Mouse (Mus musculus): Measurements from ENCODE around the gene Aldh1a3. TPM values are rescaled to one million over a fixed set of nuclear protein-coding genes. Genes with fewer than 3 reads are reported as not detected.
A peak's percentile ranks its signal among the peaks of the same experiment; 100 is the strongest.

Gene Aldh1a3
- polyA plus RNA-seq, 1 experiment from 2014 or later: 27.8 TPM

DNA sequence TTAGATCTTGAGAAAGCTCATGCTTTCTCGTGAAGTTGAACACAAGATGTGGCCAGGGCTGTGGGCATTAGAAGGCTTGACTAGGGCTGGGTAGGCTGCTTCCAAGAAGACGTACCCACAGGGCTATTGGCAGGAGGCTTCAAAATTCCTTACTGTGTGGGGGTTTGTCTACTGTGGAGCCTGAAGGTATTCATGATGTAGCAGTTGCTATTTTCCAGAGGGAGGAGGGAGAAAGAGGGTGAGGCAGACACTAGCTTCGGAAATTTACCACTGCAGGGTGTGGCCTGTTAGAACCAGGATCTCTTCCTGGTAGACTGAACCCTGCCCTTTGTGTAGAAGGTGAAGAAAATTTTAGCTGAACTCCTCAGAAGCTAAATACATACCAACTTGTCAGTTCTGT lies 19.5 kb upstream of the Aldh1a3 start:
- H3K9ac ChIP-seq: no peak overlapping the region
- H3K27me3 ChIP-seq: no peaks in the 10 kb centered on the region
- no peaks in the 10 kb centered on the region for H3K9me3 ChIP-seq (replicated peaks)
- 55% methylated on average over 3 of the region's 3 CpGs for WGBS
- no peak overlapping the region for H3K4me2 ChIP-seq (replicated peaks)
- H3K36me3 ChIP-seq: no peaks in the 10 kb centered on the region
- H3K4me1 ChIP-seq: peaks cover 50% of the 10 kb centered on the region
- no peak overlapping the region for H3K27ac ChIP-seq (replicated peaks)
- no peak for ATAC-seq (ENCODE audit: insufficient number of reproducible peaks, low FRiP score, low TSS enrichment, low read depth)
- no peak overlapping the region for H3K4me3 ChIP-seq (replicated peaks)

GRCm38 (mm10) chr7:66445117-66445905 lies 18.0 kb upstream of the Aldh1a3 start:
- Histone ChIP-seq H3K27me3 (no peaks in the 10 kb centered on the region), H3K4me2 (replicated peaks) (no peak overlapping the region), H3K4me1 (peaks cover 39% of the 10 kb centered on the region), H3K9me3 (replicated peaks) (no peaks in the 10 kb centered on the region), H3K9ac (no peak overlapping the region), H3K27ac (replicated peaks) (no peak overlapping the region), H3K4me3 (replicated peaks) (no peak overlapping the region), H3K36me3 (no peaks in the 10 kb centered on the region)
- 29% methylated on average over 11 of the region's 11 CpGs for WGBS
- no peak for ATAC-seq (ENCODE audit: insufficient number of reproducible peaks, low FRiP score, low TSS enrichment, low read depth)

GRCm38 (mm10) chr7:66444706-66445105 lies 17.4 kb upstream of the Aldh1a3 start:
- Histone ChIP-seq H3K4me3 (replicated peaks) (no peak overlapping the region), H3K9me3 (replicated peaks) (no peaks in the 10 kb centered on the region), H3K4me1 (peaks cover 38% of the 10 kb centered on the region), H3K27me3 (no peaks in the 10 kb centered on the region), H3K36me3 (no peaks in the 10 kb centered on the region), H3K4me2 (replicated peaks) (no peak overlapping the region), H3K27ac (replicated peaks) (no peak overlapping the region), H3K9ac (no peak overlapping the region)
- 48% methylated on average over 5 of the region's 5 CpGs for WGBS
- ATAC-seq (ENCODE audit: insufficient number of reproducible peaks, low FRiP score, low TSS enrichment, low read depth): no peak

GRCm38 (mm10) chr7:66442501-66443369 lies 15.4 kb upstream of the Aldh1a3 start:
- Histone ChIP-seq H3K4me1 (peaks cover 38% of the 10 kb centered on the region), H3K36me3 (no peaks in the 10 kb centered on the region), H3K4me2 (replicated peaks) (no peak overlapping the region), H3K27ac (replicated peaks) (peak overlapping the region; percentile 79), H3K4me3 (replicated peaks) (no peak overlapping the region), H3K9me3 (replicated peaks) (no peaks in the 10 kb centered on the region), H3K9ac (no peak overlapping the region), H3K27me3 (no peaks in the 10 kb centered on the region)
- 34% methylated on average over 15 of the region's 15 CpGs for WGBS
- ATAC-seq (ENCODE audit: insufficient number of reproducible peaks, low FRiP score, low TSS enrichment, low read depth): peak; percentile 88

DNA sequence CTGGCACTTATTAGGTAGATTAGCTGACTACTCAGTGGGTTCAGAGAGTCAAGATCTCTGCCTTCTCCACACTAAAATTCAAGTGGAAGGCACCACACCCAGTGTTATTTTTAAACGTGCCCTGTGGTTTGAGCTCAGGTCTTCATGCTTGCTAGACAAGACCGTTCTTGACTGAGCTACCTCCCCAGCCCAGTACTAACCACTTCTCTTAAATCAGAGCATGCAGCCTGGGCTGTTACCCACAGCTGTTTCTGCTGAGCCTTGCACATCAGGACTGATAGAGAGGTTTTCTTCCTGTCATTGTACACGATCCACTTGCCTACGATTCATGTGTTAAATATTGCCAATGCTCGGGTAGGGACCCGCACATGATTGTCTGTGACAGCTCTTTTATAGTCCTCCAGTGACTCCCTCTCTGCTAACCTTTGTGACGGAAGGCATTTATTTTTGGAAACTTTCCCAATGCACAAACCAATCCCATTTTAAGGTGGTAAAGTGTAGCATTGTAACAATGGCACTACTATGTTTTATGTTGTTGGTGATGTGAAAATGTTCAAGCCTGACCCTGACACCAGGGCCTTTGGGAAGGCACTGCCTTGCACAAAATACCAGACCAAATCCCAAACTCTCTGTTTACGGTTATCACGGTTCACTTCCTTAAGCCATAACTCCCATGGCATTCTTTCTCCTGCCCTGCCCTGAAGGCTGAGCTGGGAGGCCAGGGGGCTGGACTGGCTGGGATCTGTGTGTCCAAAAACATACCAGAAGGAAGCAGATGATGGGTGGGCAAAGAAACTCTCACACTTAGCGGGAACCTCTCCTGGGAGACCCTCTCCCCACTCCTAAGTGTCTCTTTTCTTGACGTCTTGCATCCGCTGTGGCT lies 11.7 kb upstream of the Aldh1a3 start:
- 47% methylated on average over 12 of the region's 12 CpGs for WGBS
- Histone ChIP-seq H3K36me3 (no peaks in the 10 kb centered on the region), H3K9ac (no peak overlapping the region), H3K4me2 (replicated peaks) (no peak overlapping the region), H3K27me3 (no peaks in the 10 kb centered on the region), H3K4me1 (peaks cover 30% of the 10 kb centered on the region), H3K9me3 (replicated peaks) (no peaks in the 10 kb centered on the region), H3K4me3 (replicated peaks) (no peak overlapping the region), H3K27ac (replicated peaks) (no peak overlapping the region)
- ATAC-seq (ENCODE audit: insufficient number of reproducible peaks, low FRiP score, low TSS enrichment, low read depth): no peak

- no peaks in the 10 kb centered on the region for H3K9me3 ChIP-seq (replicated peaks)
- 37% methylated on average over 10 of the region's 10 CpGs for WGBS
- no peak overlapping the region for H3K9ac ChIP-seq
- H3K4me2 ChIP-seq (replicated peaks): no peak overlapping the region
- H3K4me1 ChIP-seq: peaks cover 8% of the 10 kb centered on the region
- no peak for ATAC-seq (ENCODE audit: insufficient number of reproducible peaks, low FRiP score, low TSS enrichment, low read depth)
- H3K36me3 ChIP-seq: no peaks in the 10 kb centered on the region
- no peak overlapping the region for H3K4me3 ChIP-seq (replicated peaks)
- no peak overlapping the region for H3K27ac ChIP-seq (replicated peaks)
- no peaks in the 10 kb centered on the region for H3K27me3 ChIP-seq
These were observed 7.2 kb upstream of the Aldh1a3 start for GRCm38 (mm10) chr7:66434453-66434935.

GRCm38 (mm10) chr7:66427053-66427436 lies 272 bp downstream of the Aldh1a3 start:
- no peaks in the 10 kb centered on the region for H3K9me3 ChIP-seq (replicated peaks)
- peak overlapping the region; percentile 16; the same call in 1 of the 2 replicates for H3K9ac ChIP-seq
- no peak for ATAC-seq (ENCODE audit: insufficient number of reproducible peaks, low FRiP score, low TSS enrichment, low read depth)
- peak overlapping the region; percentile 55 for H3K4me3 ChIP-seq (replicated peaks)
- H3K4me1 ChIP-seq: peaks cover 23% of the 10 kb centered on the region
- H3K4me2 ChIP-seq (replicated peaks): peak overlapping the region; percentile 98
- no peak overlapping the region for H3K27ac ChIP-seq (replicated peaks)
- H3K27me3 ChIP-seq: peaks cover 48% of the 10 kb centered on the region
- 2% methylated on average over 23 of the region's 23 CpGs for WGBS
- no peaks in the 10 kb centered on the region for H3K36me3 ChIP-seq

GRCm38 (mm10) chr7:66421903-66422302 lies 5.4 kb downstream of the Aldh1a3 start:
- Histone ChIP-seq H3K27ac (replicated peaks) (no peak overlapping the region), H3K4me2 (replicated peaks) (no peak overlapping the region), H3K9me3 (replicated peaks) (no peaks in the 10 kb centered on the region), H3K27me3 (peaks cover 28% of the 10 kb centered on the region), H3K4me3 (replicated peaks) (no peak overlapping the region), H3K4me1 (peaks cover 6% of the 10 kb centered on the region), H3K9ac (no peak overlapping the region), H3K36me3 (no peaks in the 10 kb centered on the region)
- no peak for ATAC-seq (ENCODE audit: insufficient number of reproducible peaks, low FRiP score, low TSS enrichment, low read depth)
- 57% methylated on average over 8 of the region's 8 CpGs for WGBS

DNA sequence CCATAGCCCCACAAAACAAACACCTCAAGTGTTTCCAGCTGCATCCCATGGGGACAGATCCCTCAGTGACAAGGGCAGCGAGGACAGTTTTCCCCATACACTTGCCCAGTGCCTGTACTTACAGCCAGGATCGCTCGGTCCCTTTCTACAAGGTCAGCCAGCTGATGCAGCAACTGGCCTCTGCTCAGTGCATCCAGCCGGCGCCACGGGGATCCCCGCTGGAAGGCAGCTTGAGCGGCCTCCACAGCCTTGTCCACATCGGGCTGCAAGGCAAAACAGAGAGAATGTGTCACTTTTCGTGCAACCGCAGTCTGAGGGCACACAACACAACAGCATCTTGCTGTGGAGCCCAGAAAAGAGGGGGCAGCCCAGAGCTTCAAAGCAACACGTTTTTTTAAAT lies 8.3 kb downstream of the Aldh1a3 start:
- ATAC-seq (ENCODE audit: insufficient number of reproducible peaks, low FRiP score, low TSS enrichment, low read depth): no peak

DNA sequence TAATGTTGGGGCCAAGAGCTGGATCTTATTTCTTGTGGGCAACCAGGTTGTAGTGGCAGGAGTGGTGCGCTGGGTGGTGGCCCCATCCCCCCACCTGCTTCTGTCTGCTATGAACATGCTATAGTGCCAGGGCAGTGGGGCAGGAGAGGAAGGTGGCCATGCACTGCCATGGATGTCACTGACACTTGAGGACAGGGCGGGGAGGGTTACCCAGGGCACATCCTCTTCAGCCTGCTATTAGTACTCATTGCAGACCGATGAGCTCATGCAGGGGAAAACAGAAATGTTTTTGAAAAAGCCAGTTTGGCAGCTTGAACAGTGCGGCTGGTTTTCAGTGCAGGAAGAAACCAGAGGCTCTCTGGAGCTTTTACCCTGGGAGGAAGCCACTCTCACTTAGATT lies 10.5 kb downstream of the Aldh1a3 start:
- H3K4me1 ChIP-seq: no peaks in the 10 kb centered on the region
- H3K36me3 ChIP-seq: no peaks in the 10 kb centered on the region
- no peak overlapping the region for H3K4me2 ChIP-seq (replicated peaks)
- peaks cover 4% of the 10 kb centered on the region; the same call in 1 of the 2 replicates for H3K27me3 ChIP-seq
- WGBS: 56% methylated on average over 4 of the region's 4 CpGs
- H3K9me3 ChIP-seq (replicated peaks): no peaks in the 10 kb centered on the region
- no peak overlapping the region for H3K27ac ChIP-seq (replicated peaks)
- no peak overlapping the region for H3K9ac ChIP-seq
- no peak for ATAC-seq (ENCODE audit: insufficient number of reproducible peaks, low FRiP score, low TSS enrichment, low read depth)
- no peak overlapping the region for H3K4me3 ChIP-seq (replicated peaks)

More for the DNA sequence above, 8.3 kb downstream of the Aldh1a3 start:
- Histone ChIP-seq H3K27me3 (peaks cover 4% of the 10 kb centered on the region; the same call in 1 of the 2 replicates), H3K4me3 (replicated peaks) (no peak overlapping the region), H3K4me2 (replicated peaks) (no peak overlapping the region), H3K9me3 (replicated peaks) (no peaks in the 10 kb centered on the region), H3K27ac (replicated peaks) (no peak overlapping the region), H3K9ac (no peak overlapping the region), H3K4me1 (no peaks in the 10 kb centered on the region), H3K36me3 (no peaks in the 10 kb centered on the region)
- WGBS: 58% methylated on average over 12 of the region's 12 CpGs

All from embryonic facial prominence, embryonic 15.5 days (tissue).